Mouse (Mus musculus) olfactory bulb, adult 2 months (tissue): ENCODE results near the gene Hgd.

ENCODE experiments used
- CTCF ChIP-seq: fragments of 200-500 bp; IDR thresholded peaks from 2 replicates; pipeline ENCODE4 v1.5.1; 2012; ENCODE audit warnings: low read depth, mild to moderate bottlenecking, low read length, moderate library complexity; ENCODE audit not compliant: insufficient read depth
- POLR2A ChIP-seq: fragments of 200-500 bp; IDR thresholded peaks from 2 replicates; pipeline ENCODE4 v1.6.1; 2012; ENCODE audit warnings: mild to moderate bottlenecking, low read depth, low read length, moderate library complexity; ENCODE audit not compliant: insufficient read depth

GRCm38 (mm10) chr16:37656796-37657195, 76.8 kb downstream of the Hgd start:
- TF ChIP-seq POLR2A (no peak), CTCF (no peak)
